Mouse (Mus musculus) brain, embryonic 14.5 days (tissue): ENCODE measurements at regions not wholly inside any gene's neighbourhood (a gene's known extent, or its start where the extent isn't known, plus 50 kb on each side); places are given as distances from the start of the nearest gene placed in this dataset.

Source experiments
- CTCF ChIP-seq: fragments of 200-500 bp; IDR thresholded peaks from 2 replicates; pipeline ENCODE4 v1.5.1; 2012; ENCODE audit warnings: inconsistent platforms, mild to moderate bottlenecking, moderate library complexity, borderline replicate concordance; ENCODE audit not compliant: insufficient read depth, insufficient read length; ENCODE audit errors: extremely low read depth
- POLR2A ChIP-seq: fragments of 200-500 bp; IDR thresholded peaks from 2 replicates; pipeline ENCODE4 v1.6.1; 2012; ENCODE audit warnings: mild to moderate bottlenecking, inconsistent platforms, borderline replicate concordance; ENCODE audit not compliant: poor library complexity, insufficient read depth, insufficient read length, severe bottlenecking; ENCODE audit errors: extremely low read depth

DNA sequence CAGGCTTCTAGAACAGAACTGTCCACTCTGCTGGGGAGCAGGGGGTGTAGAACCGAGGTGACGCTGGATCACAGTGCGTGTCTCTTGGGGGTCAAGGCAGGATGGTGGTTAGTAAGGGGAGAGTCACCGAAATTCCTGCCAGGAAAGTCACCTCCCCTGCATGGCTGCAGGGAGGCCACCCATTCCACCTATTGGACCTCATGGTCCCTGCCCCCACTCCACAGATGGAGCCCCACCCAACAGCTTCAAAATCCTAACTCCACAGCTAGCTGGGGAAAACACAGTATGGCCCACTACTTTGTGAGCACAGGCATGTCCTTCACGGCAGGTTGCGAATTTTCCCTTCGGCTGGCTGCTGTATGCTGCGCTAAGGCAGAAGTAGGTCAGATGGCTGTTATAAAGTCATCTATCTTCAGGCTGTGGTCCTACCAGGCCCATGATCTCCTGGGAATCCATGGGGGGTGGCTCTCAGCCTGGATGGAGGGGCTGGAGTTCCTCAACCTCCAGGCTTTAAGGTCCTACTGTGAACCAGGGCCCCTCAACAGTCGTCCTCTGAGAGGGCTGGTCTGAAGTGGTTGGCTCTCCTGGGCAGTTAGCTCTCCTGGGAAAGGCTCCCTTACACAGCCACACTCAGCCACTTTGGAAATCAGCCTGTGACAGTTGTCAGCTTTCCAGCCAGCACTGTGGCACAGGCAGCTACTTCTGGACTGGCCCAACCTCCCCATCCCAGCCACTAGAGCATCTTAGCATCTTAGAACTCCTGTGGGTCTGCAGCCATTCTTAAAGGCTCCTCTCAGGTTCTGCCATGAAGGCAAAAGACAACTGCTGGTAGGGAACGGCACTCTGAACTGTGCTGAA, 124.0 kb upstream of the Klf14 start:
- no peak for TF ChIP-seq POLR2A
- TF ChIP-seq CTCF, result no peak
